Mouse (Mus musculus) bone marrow, adult 2 months (tissue): Measurements from ENCODE around the gene Cnr2.

ENCODE experiments used
- CTCF ChIP-seq: fragments of 200-500 bp; IDR thresholded peaks from 2 replicates; pipeline ENCODE4 v1.5.1; 2011; ENCODE audit warnings: low read length, control low read depth; ENCODE audit not compliant: control insufficient read depth, insufficient read depth
- POLR2A ChIP-seq: fragments of 200-500 bp; IDR thresholded peaks from 2 replicates; pipeline ENCODE4 v1.6.1; 2011; ENCODE audit warnings: low read depth, mild to moderate bottlenecking, control low read depth, low read length, borderline replicate concordance; ENCODE audit not compliant: control insufficient read depth

GRCm38 (mm10) chr4:135880576-135880975 is 14.6 kb upstream of the Cnr2 start:
- TF ChIP-seq CTCF (no peak), POLR2A (no peak)
